Mouse (Mus musculus): ENCODE measurements around the gene D430019H16Rik.

D430019H16Rik gene

DNA sequence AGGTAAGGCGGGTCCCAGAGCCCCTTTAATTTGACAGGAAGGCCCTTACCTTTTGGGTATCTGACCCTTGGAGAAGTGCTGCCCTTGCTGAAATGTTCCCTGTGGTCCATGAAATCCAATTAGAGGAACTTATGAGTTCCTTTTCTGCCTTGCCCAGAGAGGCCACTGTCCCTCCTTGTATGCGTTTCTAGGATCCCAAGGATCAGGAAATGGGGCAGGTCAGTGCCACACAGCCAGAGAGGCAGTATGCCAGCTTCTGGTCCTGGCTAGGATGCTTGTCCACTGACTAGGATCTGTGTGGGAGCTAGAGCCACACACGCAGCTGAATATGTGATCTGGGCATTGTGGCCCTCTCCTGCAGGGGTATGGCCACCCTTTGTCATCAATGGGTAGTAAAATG lies 36.6 kb downstream of the D430019H16Rik start:
- DNase-seq (ENCODE audit: low read depth, low spot score): no peak

- DNase-seq (ENCODE audit: low read depth, low spot score): no peak
Measured at GRCm38 (mm10) chr12:105490794-105491193, 37.1 kb downstream of the D430019H16Rik start.

DNA sequence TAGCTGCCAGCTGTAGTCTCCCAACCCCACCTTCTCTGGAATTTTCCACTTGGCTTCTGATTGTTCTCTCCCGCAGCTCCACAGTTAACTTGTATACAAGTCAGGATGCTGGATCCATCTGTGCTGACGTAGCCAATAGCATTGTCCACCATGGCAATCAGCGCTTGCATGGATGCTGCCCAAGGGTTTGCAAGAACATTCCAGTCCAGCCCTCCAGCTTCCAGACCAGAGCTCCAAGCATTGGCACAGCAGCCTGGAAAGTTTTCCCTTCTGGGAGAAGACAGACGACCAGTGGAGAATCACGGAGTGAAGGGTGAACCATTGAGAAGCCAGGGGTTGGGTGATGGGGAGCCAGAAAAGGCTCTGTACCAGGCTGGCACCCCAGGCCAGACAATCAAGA lies 41.1 kb downstream of the D430019H16Rik start:
- no peak for DNase-seq (ENCODE audit: low read depth, low spot score)

DNA sequence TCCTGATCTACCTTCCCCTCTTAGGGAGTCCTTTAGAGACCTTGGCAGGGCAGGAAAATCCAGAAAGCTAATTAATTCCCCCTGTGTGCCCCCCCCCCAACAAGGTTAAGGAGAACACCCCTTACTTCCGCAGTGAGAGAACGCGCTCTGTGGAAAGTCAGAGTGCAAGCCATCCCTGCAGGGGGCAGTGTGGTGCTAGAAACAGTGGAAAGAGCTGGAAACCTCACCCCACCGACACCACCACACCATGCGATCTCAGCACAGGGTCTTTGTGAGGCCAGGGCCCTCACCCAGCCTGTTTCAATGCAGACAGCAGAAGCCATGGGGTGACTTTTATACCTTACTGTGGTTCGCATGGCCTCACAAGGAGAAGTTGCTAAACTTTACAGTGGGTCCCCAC lies 44.2 kb downstream of the D430019H16Rik start:
- DNase-seq (ENCODE audit: low read depth, low spot score): peak; percentile 74

- no peak for DNase-seq (ENCODE audit: low read depth, low spot score)
Measured at GRCm38 (mm10) chr12:105498423-105498822, 44.8 kb downstream of the D430019H16Rik start.

GRCm38 (mm10) chr12:105498842-105499241 lies 45.2 kb downstream of the D430019H16Rik start:
- no peak for DNase-seq (ENCODE audit: low read depth, low spot score)

DNA sequence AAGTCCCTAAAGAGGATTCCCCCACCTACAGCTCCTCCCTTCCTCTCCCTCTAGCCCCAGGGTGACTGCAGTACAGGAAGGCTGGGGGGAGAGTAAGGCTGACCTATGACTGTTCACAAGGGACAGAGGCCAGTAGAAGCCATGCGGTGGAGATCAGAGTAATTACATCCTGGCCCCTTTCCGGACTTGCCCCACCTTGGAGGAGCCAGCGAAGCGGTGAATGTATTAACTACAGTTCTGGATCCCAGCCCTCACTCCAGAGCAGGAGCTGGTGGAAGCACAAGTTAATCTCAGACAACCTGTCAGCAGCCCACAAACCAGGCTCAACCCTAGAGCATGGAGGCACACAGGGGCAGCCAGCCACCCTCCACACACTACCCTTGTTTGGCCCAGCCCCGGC lies 47.3 kb downstream of the D430019H16Rik start:
- DNase-seq (ENCODE audit: low read depth, low spot score): no peak

DNA sequence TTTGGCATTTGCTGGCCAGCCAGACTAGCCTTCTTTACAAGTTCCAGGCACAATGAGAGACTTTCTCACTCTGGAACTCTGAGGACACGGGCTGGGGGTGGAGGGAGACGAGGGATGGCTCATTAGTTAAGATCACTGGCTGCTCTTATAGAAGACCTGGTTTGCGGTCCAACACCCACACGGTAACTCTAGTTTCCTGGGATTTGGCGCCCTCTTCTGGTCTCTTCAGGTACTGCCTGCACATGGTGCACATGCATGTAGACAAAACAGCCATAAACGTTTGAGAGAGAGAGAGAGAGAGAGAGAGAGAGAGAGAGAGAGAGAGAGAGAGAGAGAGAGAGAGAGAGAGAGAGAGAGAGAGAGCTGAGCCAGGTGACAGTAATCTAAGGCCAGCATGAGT lies 51.1 kb downstream of the D430019H16Rik start:
- DNase-seq (ENCODE audit: low read depth, low spot score): no peak

DNA sequence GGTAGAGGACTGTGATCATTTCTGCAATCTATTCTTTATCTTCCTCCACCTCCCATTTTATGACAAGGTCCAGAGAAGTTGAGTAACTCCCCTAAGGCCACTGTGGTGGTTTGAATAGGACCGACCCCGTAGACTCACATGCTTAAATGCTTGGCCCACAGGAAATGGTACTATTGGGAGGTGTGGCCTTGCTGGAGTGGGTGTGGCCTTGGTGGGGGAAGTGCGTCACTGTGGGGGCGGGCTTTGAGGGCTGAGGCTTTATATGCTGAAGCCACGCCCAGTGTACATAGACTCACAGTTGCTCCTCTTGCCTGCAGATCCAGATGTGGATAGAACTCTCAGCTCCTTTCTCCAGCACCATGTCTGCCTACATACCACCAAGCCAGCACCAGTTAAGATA lies 57.5 kb downstream of the D430019H16Rik start:
- no peak for DNase-seq (ENCODE audit: low read depth, low spot score)

GRCm38 (mm10) chr12:105511671-105512502 lies 58.2 kb downstream of the D430019H16Rik start:
- DNase-seq (ENCODE audit: low read depth, low spot score): no peak

GRCm38 (mm10) chr12:105514111-105514510 lies 60.5 kb downstream of the D430019H16Rik start:
- no peak for DNase-seq (ENCODE audit: low read depth, low spot score)

DNA sequence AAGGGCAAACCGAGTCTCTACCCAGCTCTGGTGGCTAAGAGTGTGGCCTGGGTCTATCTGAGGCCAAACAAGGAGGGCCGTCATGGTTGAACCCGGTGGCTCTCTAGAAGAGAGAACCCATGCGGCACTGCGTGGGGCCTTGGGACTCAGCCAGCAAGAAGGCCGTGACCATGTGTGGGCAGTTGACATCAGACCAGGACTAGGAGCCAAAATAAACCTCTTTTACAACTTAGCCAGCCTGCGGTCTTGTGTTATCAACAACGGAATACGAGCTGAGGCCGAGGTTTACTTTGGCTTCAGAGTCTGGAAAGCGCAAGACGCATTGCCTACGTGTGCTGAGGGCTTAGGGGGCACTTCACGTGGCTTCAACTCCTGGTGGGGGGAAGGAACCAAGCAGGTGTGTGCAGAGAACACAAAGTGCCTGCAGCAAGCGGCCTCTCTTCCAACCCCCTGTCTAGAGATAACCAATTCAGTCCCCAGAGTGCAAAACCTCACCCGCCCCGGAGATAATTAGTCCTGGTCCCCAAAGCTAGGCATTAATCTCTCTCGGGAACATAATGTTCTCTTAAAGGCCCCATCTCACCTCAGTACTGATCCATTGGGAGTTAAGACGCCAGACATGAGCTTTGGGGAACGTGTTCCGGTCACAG lies 63.5 kb downstream of the D430019H16Rik start:
- DNase-seq (ENCODE audit: low read depth, low spot score): no peak

GRCm38 (mm10) chr12:105519851-105520250 lies 66.2 kb downstream of the D430019H16Rik start:
- DNase-seq (ENCODE audit: low read depth, low spot score): no peak

- no peak for DNase-seq (ENCODE audit: low read depth, low spot score)
Measured at GRCm38 (mm10) chr12:105521170-105521762, 67.6 kb downstream of the D430019H16Rik start.

GRCm38 (mm10) chr12:105523737-105524136 lies 70.1 kb downstream of the D430019H16Rik start:
- no peak for DNase-seq (ENCODE audit: low read depth, low spot score)

DNA sequence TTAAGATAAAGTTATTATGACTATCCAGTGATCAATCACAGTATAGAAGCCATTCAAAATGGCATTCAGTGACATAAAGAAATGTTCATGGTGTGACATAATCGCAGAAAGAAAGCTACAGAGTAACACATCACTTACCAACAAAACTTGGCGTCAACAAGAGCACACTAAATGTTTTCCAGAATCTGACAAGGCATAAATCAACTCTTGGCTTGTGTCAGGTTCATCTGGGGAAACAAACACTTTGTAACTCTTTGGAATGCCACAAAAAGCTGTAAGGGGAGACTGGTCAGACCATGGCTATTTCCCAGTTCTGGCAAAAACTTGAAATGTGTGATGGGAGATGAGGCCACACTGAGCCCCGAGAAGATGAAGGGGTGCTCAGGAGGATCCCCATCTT lies 72.5 kb downstream of the D430019H16Rik start:
- DNase-seq (ENCODE audit: low read depth, low spot score): no peak

DNA sequence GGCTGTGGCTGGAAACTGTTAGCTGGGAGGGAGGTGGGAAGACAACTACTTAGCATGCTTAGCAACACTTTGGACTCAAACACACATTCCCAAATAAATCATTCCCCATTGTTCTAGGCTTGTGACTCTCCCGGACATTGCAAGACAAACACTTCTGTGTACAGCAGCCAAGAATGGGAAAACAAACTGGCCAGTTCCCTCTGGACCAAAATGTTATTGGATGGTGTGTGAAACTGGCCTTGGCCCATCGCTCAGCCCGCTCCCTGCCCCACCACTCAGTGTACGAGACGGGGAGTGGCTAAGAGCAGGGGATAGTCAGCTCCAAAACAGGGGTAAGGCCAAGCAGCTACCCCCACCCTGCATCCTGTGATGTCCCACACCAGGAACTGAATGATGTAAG lies 73.2 kb downstream of the D430019H16Rik start:
- DNase-seq (ENCODE audit: low read depth, low spot score): no peak

DNA sequence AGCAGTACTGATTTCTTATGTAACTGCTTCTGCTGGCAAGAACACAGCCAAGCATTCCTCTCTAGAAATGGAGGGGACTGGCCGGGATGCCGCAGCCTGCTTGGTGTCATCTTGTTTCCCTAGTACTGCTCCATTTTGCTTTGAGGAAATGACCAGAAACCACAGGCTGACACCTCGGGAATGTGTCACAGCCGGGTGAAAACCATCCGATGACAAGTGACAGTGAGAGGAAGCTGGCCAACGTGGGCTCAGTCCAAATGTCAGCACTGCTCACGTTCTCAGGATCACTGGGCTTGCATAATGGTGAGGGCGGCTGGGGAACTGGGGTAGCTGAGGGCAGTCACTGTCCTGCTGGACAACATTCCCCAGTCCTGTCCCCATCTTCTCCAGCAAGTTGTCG lies 75.9 kb downstream of the D430019H16Rik start:
- no peak for DNase-seq (ENCODE audit: low read depth, low spot score)

- peak; percentile 52 for DNase-seq (ENCODE audit: low read depth, low spot score)
Measured at GRCm38 (mm10) chr12:105531724-105532371, 78.2 kb downstream of the D430019H16Rik start.

- DNase-seq (ENCODE audit: low read depth, low spot score): no peak
Measured at GRCm38 (mm10) chr12:105534842-105535241, 81.2 kb downstream of the D430019H16Rik start.

- DNase-seq (ENCODE audit: low read depth, low spot score): no peak
Measured at GRCm38 (mm10) chr12:105535968-105536760, 82.5 kb downstream of the D430019H16Rik start.

Data from mesoderm, embryonic 11.5 days (tissue).